Mouse (Mus musculus): ENCODE data around the gene Csrp1. TPM values are rescaled to one million over a fixed set of nuclear protein-coding genes. Genes with fewer than 3 reads are reported as not detected.

Gene Csrp1
- polyA plus RNA-seq, 1 experiment from 2014 or later, result 42.0 TPM

GRCm38 (mm10) chr1:135792143-135792939 lies 72.5 kb downstream of the Csrp1 start:
- Histone ChIP-seq H3K9me3 (no peaks in the 10 kb centered on the region), H3K4me3 (no peak overlapping the region), H3K4me1 (peaks cover 43% of the 10 kb centered on the region), H3K36me3 (replicated peaks) (no peaks in the 10 kb centered on the region), H3K27ac (no peak overlapping the region), H3K27me3 (ENCODE audit: poor library complexity, severe bottlenecking) (peaks cover 61% of the 10 kb centered on the region)
- WGBS, result 60% methylated on average over 13 of the region's 13 CpGs
- no peak for DNase-seq (ENCODE audit: extremely low spot score, low spot score)

DNA sequence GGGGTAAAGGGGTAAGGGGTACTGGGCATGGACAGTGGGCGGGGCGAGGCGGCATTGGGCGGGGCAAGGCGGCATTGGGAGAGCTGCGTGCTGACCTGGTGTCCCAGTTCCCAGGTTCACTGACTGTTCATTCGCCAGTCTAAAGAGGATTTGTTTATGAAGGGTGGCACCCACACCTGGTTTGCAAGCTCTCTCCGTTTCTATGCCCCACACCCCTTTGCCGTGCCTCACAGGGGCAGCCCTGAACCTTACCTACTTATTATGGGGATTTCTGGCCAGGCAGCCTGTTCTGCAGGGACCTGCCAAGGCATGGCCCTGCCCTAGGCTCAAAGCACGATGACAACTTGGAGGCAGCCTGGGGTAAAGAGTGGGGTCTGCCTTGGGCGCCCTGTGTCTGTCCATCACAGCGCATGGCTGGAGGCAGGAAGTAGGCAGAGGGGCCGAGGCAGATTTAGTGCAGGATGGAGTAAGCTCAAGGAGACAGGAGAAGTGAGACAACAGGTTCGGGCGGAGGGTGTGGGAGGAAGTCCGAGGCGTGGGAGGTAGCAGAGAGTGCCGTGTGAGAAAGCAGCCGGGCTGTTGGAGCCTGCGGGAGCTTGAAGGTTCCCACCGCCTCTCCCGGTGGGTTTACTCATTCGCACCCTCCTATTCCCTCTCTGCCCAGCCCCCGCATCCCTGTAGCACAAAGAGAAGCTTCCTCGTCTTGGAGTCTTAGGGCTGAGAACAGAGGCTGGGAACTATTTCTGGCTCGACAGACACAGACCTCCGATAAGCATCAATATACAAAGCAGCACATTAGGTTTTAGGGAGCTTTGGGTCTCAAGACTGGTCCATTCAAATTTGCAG lies 73.7 kb downstream of the Csrp1 start:
- Histone ChIP-seq H3K36me3 (replicated peaks) (no peaks in the 10 kb centered on the region), H3K9me3 (no peaks in the 10 kb centered on the region), H3K4me1 (peaks cover 42% of the 10 kb centered on the region), H3K27me3 (ENCODE audit: poor library complexity, severe bottlenecking) (peaks cover 61% of the 10 kb centered on the region), H3K4me3 (peak overlapping the region; percentile 37), H3K27ac (peak overlapping the region; percentile 40)
- DNase-seq (ENCODE audit: extremely low spot score, low spot score), result no peak
- 17% methylated on average over 27 of the region's 27 CpGs for WGBS

GRCm38 (mm10) chr1:135794216-135795134 lies 74.6 kb downstream of the Csrp1 start:
- Histone ChIP-seq H3K9me3 (no peaks in the 10 kb centered on the region), H3K36me3 (replicated peaks) (no peaks in the 10 kb centered on the region), H3K27me3 (ENCODE audit: poor library complexity, severe bottlenecking) (peaks cover 61% of the 10 kb centered on the region), H3K4me3 (peak overlapping the region; percentile 37), H3K4me1 (peaks cover 43% of the 10 kb centered on the region), H3K27ac (0 out of 2 replicates have a peak overlapping the region, but pooled peaks have one; percentile 48)
- WGBS, result 47% methylated on average over 20 of the region's 20 CpGs
- no peak for DNase-seq (ENCODE audit: extremely low spot score, low spot score)

DNA sequence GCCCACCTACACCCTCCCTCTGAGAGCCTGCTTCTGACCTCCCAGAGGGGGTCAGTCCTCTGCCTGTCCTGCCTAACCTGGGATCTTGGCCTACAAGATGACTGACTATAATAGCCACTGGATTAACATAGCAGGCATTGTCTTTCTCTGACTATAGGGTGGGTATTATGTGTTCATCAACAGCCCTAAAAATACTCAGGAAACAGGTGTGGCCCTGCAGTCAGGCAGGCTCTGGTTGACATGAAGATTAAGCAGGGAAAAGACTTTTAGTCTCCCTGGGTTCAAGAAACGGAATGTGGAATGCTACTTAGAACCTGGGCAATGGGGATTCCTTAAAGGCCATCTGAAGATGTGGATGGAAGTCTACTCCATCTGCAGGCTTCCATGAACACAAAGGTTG lies 78.6 kb downstream of the Csrp1 start:
- DNase-seq (ENCODE audit: extremely low spot score, low spot score), result no peak
- peaks cover 37% of the 10 kb centered on the region for H3K4me1 ChIP-seq
- 81% methylated on average over 1 of the region's 1 CpGs for WGBS

DNA sequence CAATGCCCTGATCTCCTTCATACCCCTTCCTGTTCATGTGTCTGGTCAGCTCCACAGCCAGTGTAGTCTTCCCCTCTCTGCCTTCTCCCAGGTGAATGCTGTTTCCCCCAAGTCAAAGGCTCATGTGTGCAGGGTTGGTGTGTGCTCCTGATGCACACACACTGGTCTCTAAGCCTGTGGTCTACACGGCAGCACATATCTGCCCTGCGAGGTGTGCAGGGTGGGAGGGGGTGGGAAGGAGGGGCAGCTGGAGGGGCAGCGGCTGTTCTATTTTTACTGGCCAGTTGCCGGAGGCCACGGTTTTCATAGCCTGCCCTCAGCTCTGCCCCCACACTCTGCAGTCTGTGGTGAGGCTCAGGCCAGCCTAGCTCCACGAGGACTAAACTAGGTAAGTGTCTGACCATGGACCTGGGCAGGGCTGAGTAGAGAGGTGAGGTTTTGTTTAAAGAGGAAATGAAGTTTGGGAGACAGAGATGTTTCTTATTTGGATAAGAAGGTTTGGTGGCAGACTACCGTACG lies 79.3 kb downstream of the Csrp1 start:
- H3K36me3 ChIP-seq (replicated peaks), result no peaks in the 10 kb centered on the region
- no peak overlapping the region for H3K27ac ChIP-seq
- 75% methylated on average over 8 of the region's 8 CpGs for WGBS
- DNase-seq (ENCODE audit: extremely low spot score, low spot score), result no peak
- peaks cover 30% of the 10 kb centered on the region for H3K4me1 ChIP-seq
- no peaks in the 10 kb centered on the region for H3K9me3 ChIP-seq
- peaks cover 29% of the 10 kb centered on the region for H3K27me3 ChIP-seq (ENCODE audit: poor library complexity, severe bottlenecking)
- H3K4me3 ChIP-seq, result no peak overlapping the region

More for the DNA sequence above, 78.6 kb downstream of the Csrp1 start:
- Histone ChIP-seq H3K9me3 (no peaks in the 10 kb centered on the region), H3K27me3 (ENCODE audit: poor library complexity, severe bottlenecking) (peaks cover 36% of the 10 kb centered on the region), H3K36me3 (replicated peaks) (no peaks in the 10 kb centered on the region), H3K27ac (no peak overlapping the region), H3K4me3 (no peak overlapping the region)

DNA sequence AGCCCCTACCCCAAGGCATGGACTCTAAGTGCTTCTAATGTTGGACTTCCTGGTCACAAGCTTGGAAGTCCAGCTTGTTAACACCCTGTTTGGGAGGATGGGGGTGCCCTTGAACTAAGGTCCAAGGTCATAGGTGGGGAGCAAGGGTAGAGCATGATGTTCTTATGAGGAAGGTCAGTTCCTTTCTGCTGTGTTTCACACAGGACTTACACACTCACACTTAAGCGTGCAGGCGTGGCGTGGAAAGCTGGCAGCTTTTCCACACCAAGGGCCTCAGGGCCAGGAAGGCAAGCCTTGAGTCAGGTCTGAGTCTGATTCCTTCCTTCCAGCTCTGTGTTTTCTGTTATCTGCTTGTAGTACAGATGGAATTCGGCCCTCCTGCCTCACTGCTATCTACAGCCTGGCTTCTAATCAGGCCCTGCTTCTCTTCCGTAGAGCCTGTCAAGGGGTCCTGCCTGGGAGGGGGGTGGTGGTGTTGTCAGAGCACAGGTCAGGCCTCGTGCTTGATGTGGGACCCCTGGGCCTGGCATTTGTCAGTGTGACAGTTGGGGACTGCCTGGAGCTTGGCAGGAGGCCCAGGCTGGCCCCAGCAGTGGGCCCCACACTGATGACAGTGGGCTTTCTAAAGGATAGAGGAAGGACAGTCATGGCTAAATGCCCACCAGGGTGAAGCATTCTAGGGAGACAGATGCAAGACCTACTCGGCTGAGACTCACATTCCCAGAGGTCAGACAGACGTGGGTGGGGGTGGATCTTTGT lies 80.5 kb downstream of the Csrp1 start:
- peaks cover 17% of the 10 kb centered on the region for H3K27me3 ChIP-seq (ENCODE audit: poor library complexity, severe bottlenecking)
- no peak overlapping the region for H3K4me3 ChIP-seq
- WGBS, result 67% methylated on average over 8 of the region's 8 CpGs
- H3K4me1 ChIP-seq, result peaks cover 18% of the 10 kb centered on the region
- H3K36me3 ChIP-seq (replicated peaks), result no peaks in the 10 kb centered on the region
- no peak for DNase-seq (ENCODE audit: extremely low spot score, low spot score)
- H3K9me3 ChIP-seq, result no peaks in the 10 kb centered on the region
- H3K27ac ChIP-seq, result peak overlapping the region; percentile 40

Other genes starting within 250 kb of the Csrp1 start
- 25.3 and 28.4 TPM in 2 replicates for gene Nav1, start 112.8 kb upstream of the Csrp1 start, polyA plus RNA-seq (2016; fragmentation: Nextera tagmentation; extraction: Ambion mirVana)
- gene Phlda3, start 46.1 kb downstream of the Csrp1 start, polyA plus RNA-seq (2016; fragmentation: Nextera tagmentation; extraction: Ambion mirVana), result 20.2 and 21.4 TPM in 2 replicates
- gene Tnni1, start 59.4 kb downstream of the Csrp1 start, polyA plus RNA-seq (2016; fragmentation: Nextera tagmentation; extraction: Ambion mirVana), result 0.55 and 1.3 TPM in 2 replicates
- gene Lad1, start 98.5 kb downstream of the Csrp1 start, polyA plus RNA-seq (2016; fragmentation: Nextera tagmentation; extraction: Ambion mirVana), result 3.1 and 3.7 TPM in 2 replicates
- gene Tnnt2, start 116.3 kb downstream of the Csrp1 start, polyA plus RNA-seq (2016; fragmentation: Nextera tagmentation; extraction: Ambion mirVana), result 0.45 TPM in 1 of 2 replicates, not detected in the other
- 0.07 TPM in 1 of 2 replicates, not detected in the other for gene Pkp1, start 199.1 kb downstream of the Csrp1 start, polyA plus RNA-seq (2016; fragmentation: Nextera tagmentation; extraction: Ambion mirVana)